In genomic region chr11:87570743-87571142, GRCm38 (mm10) we compare ENCODE assay signal across 26 mouse cellular contexts. TPM values are rescaled to one million over a fixed set of nuclear protein-coding genes. Genes with fewer than 3 reads are reported as not detected.
DNase-seq lines count a peak whose midpoint lies in the region; ATAC-seq and TF ChIP-seq lines count a peak whose summit lies in the region.
"Had no signal": no experiment of that assay in that cellular context is flagged by ENCODE, and none has a peak within 500 bp of the region (broad histone marks: within the 10 kb centered on the region; RNA-seq: fewer than 3 reads in every experiment).

No protein-coding gene starts in this region.

- no peaks in the 10 kb centered on the region for H3K79me2 ChIP-seq in liver, adult 2 months (ENCODE audit: control insufficient read depth, insufficient read depth, low read length)

- H3K4me1 ChIP-seq in heart, embryonic 14.5 days (ENCODE audit: control insufficient read depth in 2 of 2, insufficient read depth in 2 of 2, low read length in 2 of 2), result peaks cover 29 to 34% of the 10 kb centered on the region in 2 experiments
- 0 out of 2 replicates have a peak, but pooled peaks cover 3% of the 10 kb centered on the region for H3K4me1 ChIP-seq in liver, adult 2 months (ENCODE audit: control insufficient read depth, insufficient read depth, low read length)
- H3K4me1 ChIP-seq in liver, postnatal 0 days (ENCODE audit: insufficient read depth), result no peaks in the 10 kb centered on the region
- H3K4me1 ChIP-seq: forebrain, embryonic 12.5 days had no signal

- TF ChIP-seq CTCF in gastrocnemius, adult 2 months (IDR thresholded peaks at IDR 0.05), result no peak
- TF ChIP-seq CTCF in liver, adult 2 months (IDR thresholded peaks at IDR 0.05; ENCODE audit: low read depth, low read length), result no peak
- no peak for TF ChIP-seq CTCF in liver, postnatal 0 days (IDR thresholded peaks at IDR 0.05; ENCODE audit: low read depth)

- no peak for TF ChIP-seq POLR2A in liver, adult 2 months (IDR thresholded peaks at IDR 0.05; ENCODE audit: extremely low read depth, insufficient read depth, low read length)

- 6% methylated on average over 5 of the region's 5 CpGs for WGBS in heart, embryonic 14.5 days
- WGBS in liver, adult 2 months, result 79% methylated on average over 5 of the region's 5 CpGs
- 53% methylated on average over 5 of the region's 5 CpGs for WGBS in liver, postnatal 0 days (ENCODE audit: insufficient replicate concordance)

- no peak overlapping the region for H3K9ac ChIP-seq in heart, embryonic 14.5 days (ENCODE audit: low read length)
- H3K9ac ChIP-seq in liver, adult 2 months (ENCODE audit: low read depth, low read length), result no peak overlapping the region
- H3K9ac ChIP-seq in liver, postnatal 0 days (replicated peaks), result no peak overlapping the region
- H3K9ac ChIP-seq: forebrain, embryonic 12.5 days; liver, embryonic 14.5 days had no signal

- no peaks in the 10 kb centered on the region for H3K27me3 ChIP-seq in heart, embryonic 14.5 days (ENCODE audit: control insufficient read depth, insufficient read depth, low read length)
- H3K27me3 ChIP-seq in liver, adult 2 months (ENCODE audit: control insufficient read depth, insufficient read depth, low read length), result no peaks in the 10 kb centered on the region
- H3K27me3 ChIP-seq in liver, postnatal 0 days (ENCODE audit: insufficient read depth, low read length), result no peaks in the 10 kb centered on the region
- H3K27me3 ChIP-seq: forebrain, embryonic 12.5 days had no signal

- H3K4me2 ChIP-seq in heart, embryonic 14.5 days (ENCODE audit: low read length), result no peak overlapping the region
- H3K4me2 ChIP-seq in liver, postnatal 0 days (ENCODE audit: low read depth, low read length), result no peak overlapping the region
- H3K4me2 ChIP-seq: forebrain, embryonic 12.5 days had no signal

- TF ChIP-seq EP300 in liver, postnatal 0 days (IDR thresholded peaks at IDR 0.05; ENCODE audit: low read depth), result no peak

- DNase-seq in gastrocnemius, adult 2 months, result no peak
- DNase-seq in gastrocnemius, postnatal 10 days, result no peak
- DNase-seq in heart, postnatal 14 days, result no peak
- peak; percentile 33 for DNase-seq in liver, adult 2 months (ENCODE audit: extremely low read depth, low read depth, low spot score)
- no peak for DNase-seq in liver, postnatal 0 days
- no peak for DNase-seq in adrenal gland, postnatal 14 days
- DNase-seq: adrenal gland, postnatal 36 days; cerebellum, adult 2 months; cerebellum, postnatal 36 days; kidney, postnatal 14 days; right cerebral cortex, adult 18-20 months; thymus, postnatal 14 days had no signal

- intact Hi-C loops in gastrocnemius, adult 2 months (cut with DNase I), result no loop called here
- intact Hi-C loops in heart, postnatal 14 days (cut with DNase I), result no loop called here

- ATAC-seq in heart, embryonic 14.5 days (ENCODE audit: insufficient number of reproducible peaks, insufficient read depth, low FRiP score, low read depth), result no peak
- ATAC-seq in liver, postnatal 0 days, result no peak
- ATAC-seq: CD4-positive, CD25-positive, alpha-beta regulatory T cell, adult 4 months; hindbrain, embryonic 16.5 days; intestine, embryonic 16.5 days had no signal

- no peak overlapping the region for H3K4me3 ChIP-seq in gastrocnemius, adult 2 months
- no peak overlapping the region for H3K4me3 ChIP-seq in heart, embryonic 14.5 days (ENCODE audit: control insufficient read depth in 1 of 2, insufficient read depth in 1 of 2, low read depth in 1 of 2, low read length in 2 of 2)
- no peak overlapping the region for H3K4me3 ChIP-seq in liver, adult 2 months (ENCODE audit: insufficient read depth, low read depth, low read length)
- H3K4me3 ChIP-seq in liver, postnatal 0 days (ENCODE audit: low read depth, low read length), result no peak overlapping the region
- H3K4me3 ChIP-seq: forebrain, embryonic 12.5 days; midbrain, embryonic 10.5 days had no signal

- no peaks in the 10 kb centered on the region for H3K9me3 ChIP-seq in heart, embryonic 14.5 days (ENCODE audit: control insufficient read depth, low read length)
- H3K9me3 ChIP-seq in liver, postnatal 0 days (ENCODE audit: low read length), result no peaks in the 10 kb centered on the region
- H3K9me3 ChIP-seq: forebrain, embryonic 12.5 days; midbrain, embryonic 10.5 days had no signal

- H3K36me3 ChIP-seq in heart, embryonic 14.5 days (ENCODE audit: control insufficient read depth, insufficient read depth, low read length), result no peaks in the 10 kb centered on the region
- H3K36me3 ChIP-seq in liver, adult 2 months (ENCODE audit: control insufficient read depth, insufficient read depth, low read length), result no peaks in the 10 kb centered on the region
- no peaks in the 10 kb centered on the region for H3K36me3 ChIP-seq in liver, postnatal 0 days (replicated peaks; ENCODE audit: insufficient read depth, low read length)
- H3K36me3 ChIP-seq: forebrain, embryonic 12.5 days; midbrain, embryonic 10.5 days had no signal

- peak overlapping the region; percentile 71; the same call in 1 of the 2 replicates for H3K27ac ChIP-seq in gastrocnemius, adult 2 months
- 0 out of 4 replicates have a peak overlapping the region, but pooled peaks have one; percentile 4 to 16 for H3K27ac ChIP-seq in heart, embryonic 14.5 days (replicated peaks in 1 of 2; ENCODE audit: control insufficient read depth in 1 of 2, insufficient read depth in 1 of 2, low read depth in 2 of 2, low read length in 2 of 2)
- peak overlapping the region; percentile 10; the same call in 1 of the 2 replicates for H3K27ac ChIP-seq in liver, adult 2 months (replicated peaks; ENCODE audit: insufficient read depth, low read depth, low read length)
- H3K27ac ChIP-seq in liver, postnatal 0 days (ENCODE audit: low read depth), result no peak overlapping the region
- H3K27ac ChIP-seq: forebrain, embryonic 12.5 days; liver, embryonic 14.5 days; macrophage; midbrain, embryonic 10.5 days had no signal

RNA-seq across cellular contexts. Expression of gene Sept4, which starts 2.0 kb away (rescaled TPM):
- total RNA-seq in gastrocnemius, adult 2 months (2021), result 10 to 100 TPM; 13.0 to 15.2 TPM
- 10 to 100 TPM; 45.9 to 59.6 TPM for total RNA-seq in gastrocnemius, postnatal 10 days (2021)
- 23.5 and 25.8 TPM in 2 replicates for polyA plus RNA-seq in heart, embryonic 14.5 days (2014; fragmentation: Nextera tagmentation; extraction: Ambion mirVana)
- 10 to 100 TPM; 70.3 to 70.8 TPM for total RNA-seq in heart, postnatal 14 days (2021)
- total RNA-seq in liver, adult 2 months (2014; rRNA removed), result 10.8 and 11.5 TPM in 2 replicates
- 10.8 and 11.7 TPM in 2 replicates for polyA plus RNA-seq in liver, adult 2 months (2012; rRNA removed)
- polyA plus RNA-seq in liver, postnatal 0 days (2015; fragmentation: Nextera tagmentation; extraction: Ambion mirVana), result 21.7 and 22.0 TPM in 2 replicates
- 44.4 and 45.3 TPM in 2 replicates for total RNA-seq in adrenal gland, postnatal 14 days (2021)
- polyA plus RNA-seq: macrophage had no signal

RNA-seq across cellular contexts. Expression of gene Gm11492, which starts 4.3 kb away (rescaled TPM):
- total RNA-seq in gastrocnemius, adult 2 months (2021), result not detected
- not detected for total RNA-seq in gastrocnemius, postnatal 10 days (2021)
- not detected in 2 replicates for polyA plus RNA-seq in heart, embryonic 14.5 days (2014; fragmentation: Nextera tagmentation; extraction: Ambion mirVana)
- not detected for total RNA-seq in heart, postnatal 14 days (2021)
- not detected in 2 replicates for total RNA-seq in liver, adult 2 months (2014; rRNA removed)
- 0.04 TPM in 1 of 2 replicates, not detected in the other for polyA plus RNA-seq in liver, adult 2 months (2012; rRNA removed)
- not detected in 2 replicates for polyA plus RNA-seq in liver, postnatal 0 days (2015; fragmentation: Nextera tagmentation; extraction: Ambion mirVana)
- total RNA-seq in adrenal gland, postnatal 14 days (2021), result not detected in 2 replicates
- total RNA-seq: adrenal gland, postnatal 36 days; gastrocnemius, adult 8-10 months; hematopoietic stem cell, adult 5-6 weeks; layer of hippocampus, adult 8-10 months; midbrain, postnatal 0 days had no signal
- polyA plus RNA-seq: CD4-positive, CD25-positive, alpha-beta regulatory T cell, adult 4 months; cerebellum, adult 2 months; forebrain, embryonic 12.5 days; hindbrain, embryonic 16.5 days; intestine, embryonic 16.5 days; limb, embryonic 11.5 days; liver, embryonic 14.5 days; lung, embryonic 16.5 days; macrophage; midbrain, embryonic 10.5 days; midbrain, postnatal 0 days had no signal

RNA-seq across cellular contexts. Expression of gene Mtmr4, which starts 21.2 kb away (rescaled TPM):
- 10 to 100 TPM; 10.6 to 12.4 TPM for total RNA-seq in gastrocnemius, adult 2 months (2021)
- total RNA-seq in gastrocnemius, postnatal 10 days (2021), result 10 to 100 TPM; 10.9 to 13.3 TPM
- polyA plus RNA-seq in heart, embryonic 14.5 days (2014; fragmentation: Nextera tagmentation; extraction: Ambion mirVana), result 14.3 and 17.7 TPM in 2 replicates
- total RNA-seq in heart, postnatal 14 days (2021), result 10 to 100 TPM; 16.0 to 22.9 TPM
- 13.4 and 18.6 TPM in 2 replicates for total RNA-seq in liver, adult 2 months (2014; rRNA removed)
- polyA plus RNA-seq in liver, adult 2 months (2012; rRNA removed), result 18.1 and 22.9 TPM in 2 replicates
- polyA plus RNA-seq in liver, postnatal 0 days (2015; fragmentation: Nextera tagmentation; extraction: Ambion mirVana), result 4.8 and 5.6 TPM in 2 replicates
- total RNA-seq in adrenal gland, postnatal 14 days (2021), result 23.7 and 27.7 TPM in 2 replicates

RNA-seq across cellular contexts. Expression of gene Hsf5, which starts 46.2 kb away (rescaled TPM):
- total RNA-seq in gastrocnemius, adult 2 months (2021), result not detected
- under 1 TPM in 1 of 2 experiments, not detected in 1; 0.05 TPM for total RNA-seq in gastrocnemius, postnatal 10 days (2021)
- 0.13 and 0.15 TPM in 2 replicates for polyA plus RNA-seq in heart, embryonic 14.5 days (2014; fragmentation: Nextera tagmentation; extraction: Ambion mirVana)
- total RNA-seq in heart, postnatal 14 days (2021), result under 1 TPM in 1 of 2 experiments, not detected in 1; 0.07 TPM
- 0.07 and 0.09 TPM in 2 replicates for total RNA-seq in liver, adult 2 months (2014; rRNA removed)
- polyA plus RNA-seq in liver, adult 2 months (2012; rRNA removed), result 0.05 TPM in 1 of 2 replicates, not detected in the other
- polyA plus RNA-seq in liver, postnatal 0 days (2015; fragmentation: Nextera tagmentation; extraction: Ambion mirVana), result 0.04 TPM in 1 of 2 replicates, not detected in the other
- total RNA-seq in adrenal gland, postnatal 14 days (2021), result not detected in 2 replicates
- total RNA-seq: hematopoietic stem cell, adult 5-6 weeks had no signal
- polyA plus RNA-seq: macrophage had no signal
